Mouse (Mus musculus) sigmoid colon, adult 10 weeks (tissue): ENCODE results near the gene Parl. TPM values are rescaled to one million over a fixed set of nuclear protein-coding genes. Genes with fewer than 3 reads are reported as not detected.

Experiments used
- polyA plus RNA-seq: library from polyadenylated mRNA; stranded (reverse); fragments of 350-450 nt; fragmentation: Illumina TruSeq; extraction: RNeasy Lipid Tissue Mini Kit (QIAGEN cat#74804); gene quantifications from one replicate; pipeline ENCODE4 v1.2.3, GENCODE M21; 2014; ENCODE audit warnings: low read depth, low replicate concordance

Parl gene
- 53.0 TPM for polyA plus RNA-seq

GRCm38 (mm10) chr16:20301770-20302649, at the start of gene Parl:
Parl (minus strand) TSS chr16:20302387.

GRCm38 (mm10) chr16:20325286-20325685, 23.1 kb upstream of the Parl start, which contains the start of gene Cyp2ab1:
Cyp2ab1 (minus strand) TSS chr16:20325404.

GRCm38 (mm10) chr16:20240468-20241414, 61.4 kb downstream of the Parl start, which contains the start of gene Map6d1:
Map6d1 (minus strand) TSS chr16:20241358.

Other genes starting within 250 kb of the Parl start
- gene Klhl24, start 204.8 kb downstream of the Parl start, polyA plus RNA-seq: 81.2 TPM
- gene Yeats2, start 161.3 kb downstream of the Parl start, polyA plus RNA-seq: 27.4 TPM
- not detected for gene Map6d1, start 61.0 kb downstream of the Parl start, polyA plus RNA-seq
- gene Cyp2ab1, start 23.0 kb upstream of the Parl start, polyA plus RNA-seq: 0.60 TPM
- gene Abcc5, start 124.0 kb upstream of the Parl start, polyA plus RNA-seq: 21.1 TPM
- gene Eif2b5, start 196.4 kb upstream of the Parl start, polyA plus RNA-seq: 7.8 TPM
- 23.3 TPM for gene Dvl3, start 214.6 kb upstream of the Parl start, polyA plus RNA-seq
- gene Ap2m1, start 233.1 kb upstream of the Parl start, polyA plus RNA-seq: 87.0 TPM
- gene Abcf3, start 246.2 kb upstream of the Parl start, polyA plus RNA-seq: 9.1 TPM